Mouse (Mus musculus): ENCODE data around the gene Rps6kc1. TPM values are rescaled to one million over a fixed set of nuclear protein-coding genes. Genes with fewer than 3 reads are reported as not detected.

Rps6kc1 gene
- polyA plus RNA-seq, 1 experiment from 2014 or later = 23.5 TPM

DNA sequence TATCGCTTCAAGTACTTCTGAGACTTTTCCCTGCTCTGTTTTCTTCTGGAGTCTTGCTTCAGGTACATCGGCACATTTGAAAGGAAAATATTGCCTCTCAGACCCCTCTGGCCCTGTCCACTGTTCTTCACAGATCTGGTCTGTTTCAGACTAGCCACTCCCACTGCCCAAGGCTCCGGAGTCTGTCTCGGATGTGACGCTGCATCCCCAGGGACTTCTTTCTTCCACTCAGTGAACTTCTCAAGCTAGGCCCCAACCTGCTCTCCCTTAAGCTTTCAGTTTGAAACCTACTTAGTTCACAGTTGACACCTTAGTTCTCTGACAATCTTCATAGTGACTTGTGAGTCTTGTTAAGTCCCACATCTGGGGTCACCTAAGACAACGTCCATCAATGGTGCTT lies 133.9 kb downstream of the Rps6kc1 start:
- no peak overlapping the region for H3K4me3 ChIP-seq
- no peak overlapping the region for H3K9ac ChIP-seq (replicated peaks)
- no peak for ATAC-seq (ENCODE audit: low FRiP score, low read depth)
- H3K4me1 ChIP-seq = no peaks in the 10 kb centered on the region
- 83% methylated on average over 6 of the region's 6 CpGs for WGBS
- H3K27me3 ChIP-seq = no peaks in the 10 kb centered on the region
- H3K36me3 ChIP-seq = peaks cover 17% of the 10 kb centered on the region
- H3K27ac ChIP-seq (replicated peaks) = no peak overlapping the region
- H3K9me3 ChIP-seq = no peaks in the 10 kb centered on the region
- no peak overlapping the region for H3K4me2 ChIP-seq (replicated peaks)

GRCm38 (mm10) chr1:190776260-190776659 lies 135.3 kb downstream of the Rps6kc1 start:
- no peak overlapping the region for H3K4me3 ChIP-seq
- 86% methylated on average over 9 of the region's 9 CpGs for WGBS
- no peak overlapping the region for H3K27ac ChIP-seq (replicated peaks)
- no peak overlapping the region for H3K4me2 ChIP-seq (replicated peaks)
- no peak for ATAC-seq (ENCODE audit: low FRiP score, low read depth)
- H3K36me3 ChIP-seq = peaks cover 24% of the 10 kb centered on the region
- H3K4me1 ChIP-seq = no peaks in the 10 kb centered on the region
- no peaks in the 10 kb centered on the region for H3K9me3 ChIP-seq
- no peak overlapping the region for H3K9ac ChIP-seq (replicated peaks)
- no peaks in the 10 kb centered on the region for H3K27me3 ChIP-seq

GRCm38 (mm10) chr1:190772088-190772885 lies 139.3 kb downstream of the Rps6kc1 start:
- H3K27ac ChIP-seq (replicated peaks) = no peak overlapping the region
- H3K9ac ChIP-seq (replicated peaks) = no peak overlapping the region
- peaks cover 15% of the 10 kb centered on the region for H3K36me3 ChIP-seq
- no peaks in the 10 kb centered on the region for H3K9me3 ChIP-seq
- ATAC-seq (ENCODE audit: low FRiP score, low read depth) = no peak
- H3K27me3 ChIP-seq = no peaks in the 10 kb centered on the region
- H3K4me1 ChIP-seq = no peaks in the 10 kb centered on the region
- no peak overlapping the region for H3K4me3 ChIP-seq
- WGBS = 90% methylated on average over 13 of the region's 13 CpGs
- no peak overlapping the region for H3K4me2 ChIP-seq (replicated peaks)

GRCm38 (mm10) chr1:190769748-190770147 lies 141.8 kb downstream of the Rps6kc1 start:
- H3K36me3 ChIP-seq = peaks cover 15% of the 10 kb centered on the region

DNA sequence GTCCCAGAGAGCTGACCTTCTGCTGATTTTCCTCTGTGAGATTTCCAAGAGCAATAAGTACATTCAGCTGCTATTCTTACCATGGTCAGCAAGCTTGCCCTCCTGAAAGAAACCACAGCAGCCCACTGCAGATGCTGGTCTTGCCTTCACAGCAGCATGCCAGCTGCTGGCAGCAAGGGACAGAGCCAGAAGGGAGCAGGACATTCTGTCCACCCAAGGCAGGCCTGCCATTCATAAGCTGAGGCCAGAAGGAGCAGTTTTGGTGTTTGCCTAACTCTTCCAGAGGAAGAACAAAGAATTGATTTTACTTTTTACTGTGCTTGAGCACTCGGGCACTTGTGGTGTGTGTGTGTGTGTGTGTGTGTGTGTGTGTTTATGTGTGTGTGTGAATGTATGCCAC lies 143.3 kb downstream of the Rps6kc1 start:
- Histone ChIP-seq H3K4me1 (no peaks in the 10 kb centered on the region; the same call in 1 of the 2 replicates), H3K4me2 (replicated peaks) (no peak overlapping the region), H3K9me3 (0 out of 2 replicates have a peak, but pooled peaks cover 5% of the 10 kb centered on the region), H3K27ac (replicated peaks) (no peak overlapping the region), H3K36me3 (peaks cover 13% of the 10 kb centered on the region), H3K27me3 (no peaks in the 10 kb centered on the region), H3K4me3 (no peak overlapping the region), H3K9ac (replicated peaks) (no peak overlapping the region)
- ATAC-seq (ENCODE audit: low FRiP score, low read depth) = no peak
- WGBS = 63% methylated on average over 1 of the region's 1 CpGs

More at GRCm38 (mm10) chr1:190769748-190770147, 141.8 kb downstream of the Rps6kc1 start:
- H3K4me2 ChIP-seq (replicated peaks) = no peak overlapping the region
- H3K27me3 ChIP-seq = no peaks in the 10 kb centered on the region
- H3K9me3 ChIP-seq = 0 out of 2 replicates have a peak, but pooled peaks cover 5% of the 10 kb centered on the region
- WGBS = 84% methylated on average over 7 of the region's 7 CpGs
- no peak overlapping the region for H3K4me3 ChIP-seq
- H3K27ac ChIP-seq (replicated peaks) = no peak overlapping the region
- no peak overlapping the region for H3K9ac ChIP-seq (replicated peaks)
- no peaks in the 10 kb centered on the region for H3K4me1 ChIP-seq
- ATAC-seq (ENCODE audit: low FRiP score, low read depth) = no peak

GRCm38 (mm10) chr1:190767621-190768020 lies 143.9 kb downstream of the Rps6kc1 start:
- H3K9ac ChIP-seq (replicated peaks) = no peak overlapping the region
- H3K27ac ChIP-seq (replicated peaks) = no peak overlapping the region
- H3K36me3 ChIP-seq = peaks cover 7% of the 10 kb centered on the region; the same call in 1 of the 2 replicates
- no peak overlapping the region for H3K4me3 ChIP-seq
- 68% methylated on average over 8 of the region's 8 CpGs for WGBS
- peaks cover 3% of the 10 kb centered on the region; the same call in 1 of the 2 replicates for H3K27me3 ChIP-seq
- no peak overlapping the region for H3K4me2 ChIP-seq (replicated peaks)
- 0 out of 2 replicates have a peak, but pooled peaks cover 5% of the 10 kb centered on the region for H3K9me3 ChIP-seq
- H3K4me1 ChIP-seq = no peaks in the 10 kb centered on the region; the same call in 1 of the 2 replicates
- ATAC-seq (ENCODE audit: low FRiP score, low read depth) = no peak

GRCm38 (mm10) chr1:190766800-190767199 lies 144.8 kb downstream of the Rps6kc1 start:
- H3K27ac ChIP-seq (replicated peaks) = no peak overlapping the region
- H3K9me3 ChIP-seq = 0 out of 2 replicates have a peak, but pooled peaks cover 5% of the 10 kb centered on the region
- H3K4me3 ChIP-seq = no peak overlapping the region
- H3K9ac ChIP-seq (replicated peaks) = no peak overlapping the region
- WGBS = 100% methylated on average over 2 of the region's 2 CpGs
- no peak for ATAC-seq (ENCODE audit: low FRiP score, low read depth)
- H3K36me3 ChIP-seq = peaks cover 3% of the 10 kb centered on the region; the same call in 1 of the 2 replicates
- H3K27me3 ChIP-seq = peaks cover 4% of the 10 kb centered on the region; the same call in 1 of the 2 replicates
- H3K4me1 ChIP-seq = peaks cover 5% of the 10 kb centered on the region
- H3K4me2 ChIP-seq (replicated peaks) = no peak overlapping the region

DNA sequence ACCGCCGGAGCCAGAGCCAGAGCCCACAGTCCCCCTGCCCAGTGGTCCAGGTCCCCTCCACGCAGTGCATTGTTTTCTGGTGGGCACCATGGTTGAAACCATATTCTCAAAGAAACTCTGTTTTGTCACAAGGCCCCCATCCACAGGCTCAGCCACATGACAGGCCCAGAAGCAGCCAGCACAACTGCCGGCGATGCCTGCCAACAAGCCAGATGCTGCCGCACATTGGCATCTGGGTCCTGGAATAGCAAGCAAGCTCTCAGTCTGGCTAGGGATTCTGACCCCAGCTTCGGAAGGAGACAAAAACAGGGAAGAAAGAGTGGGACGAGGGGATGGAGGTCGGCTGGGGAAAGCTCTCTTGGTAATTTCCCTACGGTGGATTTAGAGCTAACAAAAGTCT lies 147.8 kb downstream of the Rps6kc1 start:
- no peak overlapping the region for H3K4me3 ChIP-seq
- 0 out of 2 replicates have a peak, but pooled peaks cover 5% of the 10 kb centered on the region for H3K9me3 ChIP-seq
- H3K36me3 ChIP-seq = no peaks in the 10 kb centered on the region
- ATAC-seq (ENCODE audit: low FRiP score, low read depth) = no peak
- H3K4me1 ChIP-seq = peaks cover 5% of the 10 kb centered on the region
- no peak overlapping the region for H3K9ac ChIP-seq (replicated peaks)
- H3K27ac ChIP-seq (replicated peaks) = no peak overlapping the region
- H3K27me3 ChIP-seq = peaks cover 4% of the 10 kb centered on the region; the same call in 1 of the 2 replicates
- no peak overlapping the region for H3K4me2 ChIP-seq (replicated peaks)
- WGBS = 85% methylated on average over 10 of the region's 10 CpGs

DNA sequence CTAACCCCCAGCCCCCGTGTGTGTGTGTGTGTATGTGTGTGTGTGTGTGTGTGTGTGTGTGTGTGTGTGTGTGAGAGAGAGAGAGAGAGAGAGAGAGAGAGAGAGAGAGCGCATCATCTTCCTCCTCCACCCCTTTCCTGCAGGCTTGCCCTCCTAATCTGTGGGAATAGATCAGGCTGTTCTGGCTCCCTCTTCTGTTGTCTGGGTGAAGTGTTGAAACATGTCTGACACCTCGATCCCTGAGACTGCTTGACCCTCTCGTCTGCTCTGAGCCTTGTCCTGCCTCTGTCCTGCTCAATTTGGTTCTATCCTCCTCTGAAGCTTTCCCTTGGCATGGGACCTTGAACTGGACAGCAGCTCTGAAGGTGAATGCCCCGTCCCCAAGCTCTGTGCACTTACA lies 149.8 kb downstream of the Rps6kc1 start:
- WGBS = 43% methylated on average over 5 of the region's 5 CpGs
- ATAC-seq (ENCODE audit: low FRiP score, low read depth) = no peak

DNA sequence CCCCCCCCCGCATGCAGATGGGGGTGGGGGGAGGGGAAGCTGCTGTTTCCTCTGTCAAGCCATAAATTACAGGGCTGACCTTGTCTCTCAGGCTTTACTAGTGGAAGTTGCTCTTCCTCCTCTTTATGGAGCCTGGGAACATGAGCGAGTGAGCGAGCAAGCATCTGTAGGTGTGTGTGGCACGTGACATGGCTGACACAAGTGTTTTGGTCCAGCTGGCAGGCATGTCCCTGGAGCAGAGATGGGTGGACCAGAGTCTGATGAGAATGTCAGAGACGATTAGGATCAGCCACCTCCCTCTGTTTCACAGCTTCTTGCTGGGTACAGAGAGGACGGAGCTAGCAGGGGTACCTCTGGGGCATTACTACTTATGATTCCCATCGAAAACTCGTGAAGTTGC lies 153.7 kb downstream of the Rps6kc1 start:
- Histone ChIP-seq H3K4me3 (no peak overlapping the region), H3K36me3 (no peaks in the 10 kb centered on the region), H3K9me3 (no peaks in the 10 kb centered on the region), H3K4me1 (peaks cover 11% of the 10 kb centered on the region), H3K27ac (replicated peaks) (no peak overlapping the region), H3K4me2 (replicated peaks) (no peak overlapping the region), H3K9ac (replicated peaks) (no peak overlapping the region), H3K27me3 (peaks cover 3% of the 10 kb centered on the region; the same call in 1 of the 2 replicates)
- ATAC-seq (ENCODE audit: low FRiP score, low read depth) = no peak
- WGBS = 67% methylated on average over 8 of the region's 8 CpGs

More for the DNA sequence above, 149.8 kb downstream of the Rps6kc1 start:
- 0 out of 2 replicates have a peak, but pooled peaks cover 5% of the 10 kb centered on the region for H3K9me3 ChIP-seq
- H3K4me3 ChIP-seq = no peak overlapping the region
- H3K4me1 ChIP-seq = peaks cover 11% of the 10 kb centered on the region
- H3K36me3 ChIP-seq = no peaks in the 10 kb centered on the region
- H3K27me3 ChIP-seq = peaks cover 4% of the 10 kb centered on the region; the same call in 1 of the 2 replicates
- H3K9ac ChIP-seq (replicated peaks) = no peak overlapping the region
- no peak overlapping the region for H3K27ac ChIP-seq (replicated peaks)
- H3K4me2 ChIP-seq (replicated peaks) = no peak overlapping the region

DNA sequence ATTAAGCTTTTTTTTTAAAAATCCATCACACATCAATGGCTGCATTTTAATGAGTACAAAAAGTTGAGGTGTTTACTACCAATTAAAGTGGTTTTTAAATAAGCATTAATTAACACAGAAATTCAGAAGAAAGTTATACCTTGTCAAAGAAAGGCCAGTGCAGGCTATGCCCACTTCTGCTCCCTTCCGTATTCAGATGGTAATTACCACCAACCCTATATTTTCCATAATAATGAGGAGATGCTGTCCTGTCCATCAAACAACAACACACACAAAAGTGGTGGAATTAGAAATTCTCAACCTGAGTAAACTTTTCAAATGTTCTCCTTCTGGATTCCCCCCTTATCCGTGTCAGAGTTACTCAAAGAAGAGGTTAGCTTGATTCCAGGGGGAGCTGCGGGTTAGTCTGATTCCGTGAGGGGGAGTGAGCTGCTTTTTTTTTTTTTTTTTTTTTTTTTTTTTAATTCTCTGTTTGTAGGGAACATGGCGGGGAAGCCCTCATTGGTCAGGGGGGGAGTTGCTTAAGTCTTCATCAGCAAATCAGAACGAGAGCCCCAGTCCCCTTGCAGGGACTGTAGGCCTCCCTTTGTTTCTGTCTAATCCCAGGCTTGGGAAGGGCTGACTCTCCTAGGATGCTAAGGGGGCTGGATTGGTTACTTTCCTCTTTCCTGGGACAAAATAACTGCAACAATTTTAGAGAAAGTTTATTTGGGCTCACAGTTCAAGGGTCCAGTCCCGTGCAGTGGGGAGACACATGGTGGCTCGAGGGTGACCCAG lies 159.6 kb downstream of the Rps6kc1 start:
- H3K4me2 ChIP-seq (replicated peaks) = peak overlapping the region; percentile 15; the same call in 1 of the 2 replicates
- H3K9me3 ChIP-seq = 0 out of 2 replicates have a peak, but pooled peaks cover 4% of the 10 kb centered on the region
- H3K9ac ChIP-seq (replicated peaks) = no peak overlapping the region
- peak; percentile 94 for ATAC-seq (ENCODE audit: low FRiP score, low read depth)
- no peaks in the 10 kb centered on the region for H3K27me3 ChIP-seq
- H3K4me1 ChIP-seq = peaks cover 14% of the 10 kb centered on the region
- peak overlapping the region; percentile 87 for H3K27ac ChIP-seq (replicated peaks)
- H3K4me3 ChIP-seq = no peak overlapping the region
- H3K36me3 ChIP-seq = no peaks in the 10 kb centered on the region
- 21% methylated on average over 8 of the region's 8 CpGs for WGBS

DNA sequence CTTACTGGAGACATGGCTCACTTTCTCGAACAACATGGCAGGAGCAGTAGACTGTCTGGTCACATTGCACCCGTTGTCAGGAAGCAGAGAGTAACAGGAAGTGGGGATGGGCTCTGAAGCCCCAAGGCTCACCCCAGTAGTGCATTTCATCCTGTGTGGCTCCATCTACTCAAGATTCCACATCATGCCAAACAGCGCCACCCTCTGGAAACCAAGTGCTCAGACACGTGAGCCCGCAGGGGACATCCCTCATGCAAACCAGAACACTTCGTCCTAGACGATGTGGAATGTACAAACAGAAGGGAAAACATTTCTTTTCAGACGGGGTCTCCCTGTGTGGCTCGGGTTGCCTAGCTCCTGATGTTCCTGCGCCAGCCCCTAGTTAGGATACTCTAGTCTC lies 162.6 kb downstream of the Rps6kc1 start:
- no peak for ATAC-seq (ENCODE audit: low FRiP score, low read depth)
- no peak overlapping the region for H3K4me3 ChIP-seq

More for the DNA sequence above, 162.6 kb downstream of the Rps6kc1 start:
- H3K36me3 ChIP-seq = no peaks in the 10 kb centered on the region
- H3K27ac ChIP-seq (replicated peaks) = no peak overlapping the region
- peaks cover 14% of the 10 kb centered on the region for H3K4me1 ChIP-seq
- H3K9ac ChIP-seq (replicated peaks) = no peak overlapping the region
- no peak overlapping the region for H3K4me2 ChIP-seq (replicated peaks)
- no peaks in the 10 kb centered on the region for H3K27me3 ChIP-seq
- H3K9me3 ChIP-seq = 0 out of 2 replicates have a peak, but pooled peaks cover 4% of the 10 kb centered on the region
- 92% methylated on average over 10 of the region's 10 CpGs for WGBS

Measured in midbrain, embryonic 12.5 days (tissue).